Mouse (Mus musculus): Measurements from ENCODE around the gene Jakmip3.
A peak's percentile ranks its signal among the peaks of the same experiment; 100 is the strongest.

Gene Jakmip3

DNA sequence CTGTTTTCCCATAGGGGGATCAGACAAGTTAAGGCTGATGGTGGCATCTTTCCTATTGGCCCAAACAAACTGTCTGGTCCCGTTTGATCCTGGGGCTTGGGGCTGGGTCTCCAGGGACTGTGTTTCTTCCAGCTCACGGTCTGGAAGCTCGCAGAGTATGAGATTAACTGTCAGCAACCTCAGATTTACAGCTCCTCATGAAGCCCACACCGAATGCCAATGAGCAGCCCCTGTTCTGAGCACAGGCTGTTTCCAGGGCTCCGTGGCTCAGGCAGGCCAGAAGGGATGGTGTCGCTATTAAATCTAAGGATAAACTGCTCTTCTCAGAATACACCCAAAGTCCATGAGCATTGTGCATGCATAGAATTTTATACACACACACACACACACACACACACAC lies 133.7 kb downstream of the Jakmip3 start:
- no peak for DNase-seq

DNA sequence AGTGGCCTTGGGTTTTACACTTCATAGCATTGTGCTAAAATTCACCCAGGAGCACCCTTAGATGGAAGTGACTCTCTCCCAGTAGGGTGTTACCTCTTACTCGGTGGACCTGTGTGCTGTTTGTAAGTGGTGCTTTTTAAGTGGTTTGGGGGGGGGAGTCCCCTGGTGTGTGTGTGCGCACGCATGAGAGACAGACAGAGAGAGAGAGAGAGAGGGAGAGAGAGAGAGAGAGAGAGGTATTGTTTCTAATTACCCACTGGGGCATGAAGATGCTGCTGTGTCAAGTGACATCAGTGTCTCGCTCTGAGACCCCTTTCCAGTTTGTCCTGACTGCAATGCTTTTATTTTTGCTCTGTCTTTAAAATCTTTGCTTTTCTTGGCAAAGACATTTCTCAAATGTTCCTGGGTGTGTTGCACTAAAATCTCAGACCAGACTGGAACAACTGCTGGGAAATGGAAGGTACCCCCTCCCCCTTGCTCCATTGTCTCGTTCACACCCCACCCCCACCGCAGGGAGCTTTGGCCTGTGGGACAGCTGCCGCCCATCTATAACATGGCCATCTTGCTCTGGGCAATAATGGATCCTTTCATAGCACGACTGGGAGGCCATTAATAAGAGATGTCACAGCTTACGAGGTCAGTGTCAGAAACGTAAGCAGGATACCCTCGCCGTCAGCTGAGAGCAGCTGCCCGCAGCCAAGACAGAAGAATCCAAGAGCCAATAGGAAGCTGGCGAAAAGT lies 134.7 kb downstream of the Jakmip3 start:
- DNase-seq, result no peak

DNA sequence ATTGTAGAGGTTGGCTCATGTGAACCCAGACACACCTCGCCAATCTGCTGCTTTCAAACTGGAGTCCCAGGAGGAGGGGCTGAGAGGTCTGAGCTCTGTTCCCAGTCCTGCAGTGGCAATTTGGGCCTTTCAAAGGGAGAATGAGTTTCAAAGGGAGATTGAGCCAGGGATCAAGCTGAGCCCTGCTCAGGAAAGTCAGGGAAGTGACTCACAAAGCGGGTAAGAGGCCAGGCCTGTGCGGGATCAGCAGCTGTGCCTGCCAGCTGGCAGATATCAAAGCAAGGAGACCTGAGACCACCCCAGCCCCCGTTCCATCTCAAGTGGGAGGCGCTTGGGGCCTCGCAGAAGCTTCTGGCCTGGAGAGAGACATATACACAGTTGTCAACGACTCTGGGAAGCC lies 136.8 kb downstream of the Jakmip3 start:
- no peak for DNase-seq

- DNase-seq, result no peak
These were observed 137.7 kb downstream of the Jakmip3 start for GRCm38 (mm10) chr7:139078181-139078580.

DNA sequence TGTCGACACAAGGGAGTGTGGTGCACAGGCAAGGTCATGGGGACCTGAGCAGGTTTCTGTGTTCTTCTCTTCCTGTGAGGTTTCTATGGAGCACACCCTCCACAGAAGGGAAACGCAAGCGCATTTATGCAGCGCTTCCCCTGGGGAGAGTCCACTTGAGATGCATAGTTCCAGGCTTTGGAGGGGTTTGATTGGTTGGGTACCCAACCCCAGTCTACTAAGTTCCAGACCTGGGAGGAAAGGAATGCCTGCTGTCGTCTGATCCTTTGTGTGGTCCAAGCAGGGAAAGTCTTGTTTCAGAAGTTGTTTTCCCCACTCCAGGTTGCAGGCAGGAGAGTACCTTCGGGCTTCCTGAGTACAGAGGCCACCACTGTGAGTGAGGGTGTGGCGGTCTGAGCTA lies 138.6 kb downstream of the Jakmip3 start:
- DNase-seq, result no peak

GRCm38 (mm10) chr7:139080714-139081113 lies 140.2 kb downstream of the Jakmip3 start:
- no peak for DNase-seq

DNA sequence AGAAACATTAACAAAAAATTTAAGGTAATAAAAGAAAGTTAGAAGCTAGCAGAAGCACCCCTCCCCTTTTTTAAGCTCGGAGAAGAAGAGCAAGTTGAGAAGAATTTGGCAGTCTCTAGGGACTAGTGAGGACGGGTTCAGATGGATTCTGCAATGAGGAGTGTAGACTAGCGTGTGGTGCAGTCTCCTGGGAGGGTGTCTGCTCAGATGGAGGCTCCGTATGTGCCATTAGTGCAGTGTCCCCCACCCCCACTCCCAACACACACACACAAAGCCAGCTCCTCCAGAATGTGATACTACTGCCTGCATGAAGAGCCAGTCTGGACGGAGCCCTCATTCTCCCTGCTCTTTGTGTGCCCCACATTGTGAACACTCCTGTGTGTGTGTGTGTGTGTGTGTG lies 140.6 kb downstream of the Jakmip3 start:
- DNase-seq, result no peak

DNA sequence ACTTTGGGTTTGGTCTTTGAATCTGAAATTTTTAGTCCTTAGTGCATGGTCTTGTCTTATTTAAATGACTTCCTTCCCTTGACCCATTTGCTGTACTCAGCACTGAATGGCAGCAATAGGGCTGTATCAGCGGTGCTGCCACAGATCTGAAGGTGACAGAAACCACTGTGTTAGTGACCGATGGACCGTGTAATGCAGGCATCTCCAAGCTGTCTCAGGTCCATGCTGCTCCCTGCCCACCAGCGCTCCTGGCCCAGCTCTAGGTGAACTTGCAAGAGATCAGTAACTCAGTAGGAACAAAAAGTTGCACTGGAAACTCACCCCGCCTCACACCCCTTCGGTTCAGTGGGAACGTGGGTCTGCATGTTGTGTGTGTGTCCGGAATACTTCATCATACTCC lies 141.8 kb downstream of the Jakmip3 start:
- no peak for DNase-seq

DNA sequence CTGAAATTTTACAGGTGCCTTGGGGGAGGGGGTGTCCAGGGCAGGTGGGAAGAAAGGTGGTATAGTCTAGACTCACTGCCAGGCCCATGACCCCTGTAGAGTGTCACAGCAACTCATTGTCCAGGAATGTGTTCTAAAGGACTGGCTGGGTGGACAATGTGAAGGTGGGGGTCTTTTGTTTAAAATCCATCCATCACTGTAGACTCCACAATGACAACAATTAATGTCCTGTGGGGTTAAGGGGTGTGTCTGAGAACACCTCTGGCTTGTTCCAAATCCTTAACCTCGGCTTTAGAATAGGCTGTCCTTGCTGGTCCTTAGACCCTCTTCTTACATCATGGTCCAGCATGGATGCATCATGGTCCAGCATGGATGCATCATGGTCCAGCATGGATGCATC lies 143.8 kb downstream of the Jakmip3 start:
- DNase-seq, result no peak

GRCm38 (mm10) chr7:139085629-139086194 lies 145.2 kb downstream of the Jakmip3 start, which contains the start of gene Dpysl4:
TSS of gene Dpysl4 (plus strand) at chr7:139086001.
- DNase-seq, result peak; percentile 90

DNA sequence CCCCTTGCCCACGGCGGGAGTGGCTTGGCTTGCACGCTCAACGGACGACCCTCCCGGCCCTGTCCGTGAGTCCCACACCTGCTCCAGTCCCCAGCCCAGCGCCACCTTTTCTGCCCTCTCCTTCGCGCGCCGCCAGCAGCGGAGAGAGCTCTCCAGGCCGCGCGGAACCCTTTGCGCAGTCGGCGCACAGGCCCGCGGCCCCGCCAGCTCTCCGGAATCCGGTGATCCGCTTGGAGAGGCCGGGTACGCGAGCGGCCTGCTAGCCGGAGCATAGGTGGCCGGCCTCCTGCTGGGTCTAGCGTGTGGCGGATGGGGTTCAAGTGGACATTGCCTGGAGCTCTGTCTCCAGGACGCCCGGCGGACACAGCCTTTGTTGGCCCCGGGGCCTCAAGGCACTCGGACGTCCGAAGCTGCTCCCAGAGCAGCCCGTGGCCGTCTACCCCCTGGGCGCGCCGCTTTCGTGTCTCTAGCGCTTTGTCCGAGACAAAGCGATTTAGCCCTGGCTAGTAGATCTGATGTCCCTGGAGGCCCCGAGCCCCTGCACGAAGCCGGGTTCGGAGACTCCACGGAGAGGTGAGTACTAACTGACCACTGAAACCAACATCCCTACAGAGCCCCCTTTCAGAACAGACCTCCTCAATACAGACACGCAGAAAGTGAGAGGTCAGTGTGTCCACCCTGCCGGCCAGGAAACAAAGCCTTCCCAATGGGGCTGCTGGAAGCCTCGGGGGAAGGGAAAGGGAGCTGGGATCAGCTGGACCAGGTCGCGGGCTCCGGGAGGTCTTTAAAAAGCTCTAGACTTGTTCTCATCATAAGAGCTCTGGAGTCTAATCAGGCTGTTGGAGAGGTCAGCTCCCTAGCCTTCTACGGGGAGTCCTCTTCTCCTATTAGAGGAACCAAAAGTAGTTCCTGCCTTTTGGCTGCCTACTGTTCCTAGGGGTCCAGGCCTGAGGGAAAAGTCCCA lies 145.9 kb downstream of the Jakmip3 start:
- DNase-seq, result peak; percentile 53

GRCm38 (mm10) chr7:139087801-139088200 lies 147.3 kb downstream of the Jakmip3 start:
- no peak for DNase-seq

- DNase-seq, result peak; percentile 57
These were observed 149.7 kb downstream of the Jakmip3 start for GRCm38 (mm10) chr7:139089892-139090874.

GRCm38 (mm10) chr7:139091681-139092080 lies 151.2 kb downstream of the Jakmip3 start:
- DNase-seq, result no peak

- no peak for DNase-seq
These were observed 152.1 kb downstream of the Jakmip3 start for GRCm38 (mm10) chr7:139092676-139093075.

DNA sequence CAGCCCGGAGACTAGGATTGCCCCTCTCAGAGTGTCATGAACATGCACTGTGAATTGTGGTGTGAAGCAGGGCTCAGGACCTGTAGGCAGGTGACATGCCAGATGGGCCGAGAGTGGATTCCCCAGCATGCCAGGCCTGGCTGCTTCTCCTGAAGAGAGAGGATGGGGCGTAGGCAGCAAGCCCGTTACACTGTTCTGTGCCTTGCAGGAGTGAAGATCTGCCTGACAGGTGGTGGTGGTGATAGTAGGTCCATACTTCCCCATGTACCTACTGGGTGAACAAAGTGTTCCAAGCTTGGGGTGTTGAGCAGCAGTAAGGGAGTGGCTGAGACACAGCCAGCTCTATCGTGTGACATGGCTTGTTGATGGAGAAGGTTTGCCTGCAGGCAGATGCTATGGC lies 152.6 kb downstream of the Jakmip3 start:
- no peak for DNase-seq

- DNase-seq, result no peak
These were observed 153.3 kb downstream of the Jakmip3 start for GRCm38 (mm10) chr7:139093781-139094180.

GRCm38 (mm10) chr7:139094761-139095160 lies 154.2 kb downstream of the Jakmip3 start:
- no peak for DNase-seq

- no peak for DNase-seq
These were observed 154.8 kb downstream of the Jakmip3 start for GRCm38 (mm10) chr7:139095282-139095681.

- DNase-seq, result no peak
These were observed 155.9 kb downstream of the Jakmip3 start for GRCm38 (mm10) chr7:139096399-139096798.

DNA sequence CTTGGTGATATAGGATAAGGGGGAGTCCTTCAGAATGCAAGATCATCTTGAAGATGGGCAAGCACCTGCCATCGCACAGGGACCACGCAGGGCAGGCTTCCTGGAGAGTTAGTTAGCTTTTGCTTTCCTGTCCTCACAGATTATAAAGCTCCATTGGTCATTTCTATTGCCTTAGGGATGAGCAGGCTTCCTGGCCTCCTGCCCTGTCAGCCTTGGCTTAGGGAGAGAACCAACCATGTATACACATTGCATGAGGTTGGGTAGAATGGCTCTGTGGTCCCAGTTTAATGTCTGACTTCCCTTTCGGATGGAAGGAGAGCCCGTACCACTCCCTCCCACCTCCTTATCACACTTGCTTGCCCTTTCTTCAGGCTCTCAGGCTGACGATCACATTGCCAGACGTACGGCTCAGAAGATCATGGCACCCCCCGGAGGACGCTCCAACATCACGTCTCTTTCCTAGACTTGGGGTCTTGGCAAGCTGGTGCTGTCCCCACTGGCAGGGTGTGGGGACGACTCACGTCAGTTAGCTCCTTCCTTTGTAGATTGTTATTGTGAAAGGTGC lies 160.1 kb downstream of the Jakmip3 start:
- DNase-seq, result no peak

- DNase-seq, result no peak
These were observed 160.8 kb downstream of the Jakmip3 start for GRCm38 (mm10) chr7:139101286-139101804.

Data from right cerebral cortex, postnatal 14 days (tissue).